Mouse (Mus musculus) kidney, embryonic 15.5 days (tissue): ENCODE measurements around the gene Nhs. TPM values are rescaled to one million over a fixed set of nuclear protein-coding genes. Genes with fewer than 3 reads are reported as not detected.

Experiments
- ATAC-seq: fragments of 200-750 bp; cut with Nextera tagmentation; replicated peaks from 2 replicates; pipeline ENCODE4 v1.8.0; 2017; ENCODE audit warnings: moderate TSS enrichment; ENCODE audit not compliant: low FRiP score
- H3K27ac ChIP-seq: fragments of 300-500 bp; sonication (generic); 2 replicates; pipeline ENCODE4 v1.5.1; 2015; ENCODE audit warnings: mild to moderate bottlenecking, inconsistent platforms
- H3K27me3 ChIP-seq: fragments of 300-500 bp; sonication (generic); 2 replicates; pipeline ENCODE4 v1.6.1; 2015; ENCODE audit warnings: inconsistent platforms
- H3K36me3 ChIP-seq: fragments of 300-500 bp; sonication (generic); 2 replicates; pipeline ENCODE4 v1.6.1; 2015; ENCODE audit warnings: inconsistent platforms
- H3K4me1 ChIP-seq: fragments of 300-500 bp; sonication (generic); 2 replicates; pipeline ENCODE4 v1.6.1; 2015; ENCODE audit warnings: inconsistent platforms
- H3K4me2 ChIP-seq: fragments of 300-500 bp; sonication (generic); 2 replicates; pipeline ENCODE4 v1.6.1; 2015; ENCODE audit warnings: moderate library complexity, mild to moderate bottlenecking, inconsistent platforms
- H3K4me3 ChIP-seq: fragments of 300-500 bp; sonication (generic); replicated peaks from 2 replicates; pipeline ENCODE4 v1.5.1; 2015; ENCODE audit warnings: mild to moderate bottlenecking, inconsistent platforms
- H3K9ac ChIP-seq: fragments of 300-500 bp; sonication (generic); 2 replicates; pipeline ENCODE4 v1.6.1; 2015; ENCODE audit warnings: mild to moderate bottlenecking, inconsistent platforms
- H3K9me3 ChIP-seq: fragments of 300-500 bp; sonication (generic); replicated peaks from 2 replicates; pipeline ENCODE4 v1.6.1; 2016; ENCODE audit warnings: inconsistent platforms
- WGBS: fragments of 180-500 bp; shearing (Covaris S2); methylation state at CpG from one replicate; pipeline ENCODE4 v1.1.7; 2015; ENCODE audit warnings: mixed read lengths; 5-methylcytosine and 5-hydroxymethylcytosine counted together
- polyA plus RNA-seq: library from polyadenylated mRNA; unstranded; fragments of >200 nt; fragmentation: Nextera tagmentation; extraction: Ambion mirVana; gene quantifications from 2 replicates; pipeline ENCODE4 v1.2.1, GENCODE M21; 2015

Nhs gene
- polyA plus RNA-seq: 2.8 and 3.1 TPM in 2 replicates

DNA sequence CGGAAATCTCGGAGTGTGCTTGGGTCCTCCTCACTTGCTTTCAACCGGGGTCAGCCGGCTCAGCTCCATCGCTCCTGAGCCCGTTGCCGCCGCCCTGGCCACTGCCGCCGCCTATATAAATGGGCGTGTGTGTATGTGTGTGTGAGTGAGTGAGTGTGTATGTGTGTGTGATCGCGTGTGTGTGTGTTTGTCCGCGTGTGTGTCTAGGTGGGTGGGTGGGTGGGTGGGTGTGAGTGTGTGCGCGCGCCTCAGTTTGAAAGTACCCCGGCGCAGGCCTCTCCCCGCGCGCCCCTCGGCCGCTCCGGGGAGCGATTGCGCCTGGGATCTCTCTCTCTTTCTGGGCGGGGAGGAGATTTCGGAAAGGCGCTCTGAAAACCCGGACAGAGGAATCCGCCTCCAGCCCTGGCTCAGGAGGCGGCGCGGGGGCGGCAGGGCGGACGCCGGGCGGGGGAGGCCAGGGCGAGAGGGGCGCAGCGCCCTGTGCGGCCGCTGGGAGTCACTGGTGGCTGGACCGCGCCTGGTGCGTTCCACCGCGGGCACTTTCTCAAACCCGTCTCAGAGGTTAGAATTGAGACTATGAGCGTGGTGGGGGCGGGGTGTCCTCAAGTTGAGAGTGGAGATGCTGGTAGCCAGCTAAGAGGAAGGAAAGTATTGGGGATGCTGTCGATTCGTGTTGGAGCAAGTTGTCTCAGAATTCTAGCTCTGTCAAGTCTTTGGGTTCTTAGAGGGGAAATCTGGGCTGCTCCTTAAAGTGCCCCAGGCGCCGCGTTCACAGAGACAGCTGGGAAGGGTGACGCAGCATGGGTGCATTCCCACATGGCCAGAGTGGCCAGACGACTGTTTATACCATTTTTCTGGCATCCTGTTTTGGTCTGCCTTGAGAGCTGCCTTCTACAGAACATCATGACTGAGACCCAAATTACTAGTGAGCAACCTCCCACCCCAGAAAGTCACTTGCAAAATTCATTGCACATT is at the start of gene Nhs:
Nhs (minus strand) TSS at position 94 of the 975 bp plus-strand sequence.
- ATAC-seq: peak; percentile 93
- peak within 1 kb of the TSS; percentile 78 for H3K4me2 ChIP-seq
- peak within 1 kb of the TSS; percentile 54 for H3K27ac ChIP-seq
- 25% methylated on average over 59 of the region's 61 CpGs for WGBS
- peaks cover 56% of the 10 kb centered on the region for H3K27me3 ChIP-seq
- no peaks in the 10 kb centered on the region for H3K9me3 ChIP-seq
- H3K4me3 ChIP-seq: peak within 1 kb of the TSS; percentile 64
- H3K4me1 ChIP-seq: peaks cover 4% of the 10 kb centered on the region; the same call in 1 of the 2 replicates
- H3K36me3 ChIP-seq: no peaks in the 10 kb centered on the region
- peak within 1 kb of the TSS; percentile 63 for H3K9ac ChIP-seq

GRCm38 (mm10) chrX:162206350-162206884 is 46.9 kb upstream of the Nhs start:
- no peak overlapping the region for H3K9ac ChIP-seq
- H3K4me2 ChIP-seq: no peak overlapping the region
- no peaks in the 10 kb centered on the region for H3K4me1 ChIP-seq
- H3K4me3 ChIP-seq: no peak overlapping the region
- no peak overlapping the region for H3K27ac ChIP-seq
- ATAC-seq: no peak
- no peaks in the 10 kb centered on the region for H3K36me3 ChIP-seq
- no peaks in the 10 kb centered on the region for H3K9me3 ChIP-seq
- peaks cover 26% of the 10 kb centered on the region for H3K27me3 ChIP-seq
- WGBS: 81% methylated on average over 2 of the region's 2 CpGs

DNA sequence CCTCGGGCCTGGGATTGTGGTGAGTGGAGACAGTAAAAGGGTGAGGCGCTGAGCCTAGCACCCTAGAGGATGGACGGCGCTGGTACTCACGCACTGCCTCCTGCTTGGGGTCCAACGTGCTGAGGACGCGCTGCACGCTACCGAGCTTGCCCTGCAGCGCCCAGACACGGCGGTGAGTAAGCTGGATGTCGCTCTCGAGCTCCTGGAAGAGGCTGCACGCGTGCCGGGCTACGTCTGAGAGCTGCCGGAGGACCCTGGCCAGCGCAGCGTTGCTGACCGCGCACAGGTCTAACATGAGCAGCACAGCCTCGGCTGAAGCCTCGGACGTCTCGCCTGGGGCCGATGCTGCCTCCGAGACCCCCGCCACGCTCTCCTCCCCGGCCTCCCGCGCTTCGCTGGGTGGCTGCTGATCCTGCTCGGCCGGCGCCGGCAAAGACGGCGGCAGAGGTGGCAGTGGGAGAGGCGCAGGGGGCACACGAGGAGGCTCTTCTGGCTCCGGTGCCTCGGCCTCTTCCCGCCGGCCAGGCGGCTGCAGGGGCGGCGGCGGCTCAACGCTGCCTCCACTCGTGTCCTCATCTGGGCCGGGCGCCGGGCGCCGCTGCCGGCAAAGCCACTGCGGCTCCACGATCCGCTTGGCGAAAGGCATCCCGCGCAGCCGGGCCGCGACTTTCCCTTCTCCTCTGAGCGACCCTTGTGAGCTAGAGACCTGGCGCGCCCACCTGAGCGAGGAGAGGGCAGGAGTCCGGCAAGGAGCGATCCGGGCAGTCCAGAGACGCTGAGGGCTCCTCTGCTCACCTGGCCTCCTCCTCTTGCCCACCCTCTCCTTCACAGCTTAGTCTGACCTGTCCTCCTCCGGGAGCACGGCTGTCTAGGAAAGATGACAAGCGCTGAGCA is 540 bp downstream of the Nhs start:
- H3K4me3 ChIP-seq: peak overlapping the region; percentile 64
- 20% methylated on average over 68 of the region's 80 CpGs for WGBS
- no peaks in the 10 kb centered on the region for H3K9me3 ChIP-seq
- H3K4me1 ChIP-seq: peaks cover 4% of the 10 kb centered on the region; the same call in 1 of the 2 replicates
- peaks cover 61% of the 10 kb centered on the region for H3K27me3 ChIP-seq
- peak overlapping the region; percentile 78 for H3K4me2 ChIP-seq
- no peaks in the 10 kb centered on the region for H3K36me3 ChIP-seq
- ATAC-seq: peak; percentile 62
- peak overlapping the region; percentile 54 for H3K27ac ChIP-seq
- peak overlapping the region; percentile 63 for H3K9ac ChIP-seq

DNA sequence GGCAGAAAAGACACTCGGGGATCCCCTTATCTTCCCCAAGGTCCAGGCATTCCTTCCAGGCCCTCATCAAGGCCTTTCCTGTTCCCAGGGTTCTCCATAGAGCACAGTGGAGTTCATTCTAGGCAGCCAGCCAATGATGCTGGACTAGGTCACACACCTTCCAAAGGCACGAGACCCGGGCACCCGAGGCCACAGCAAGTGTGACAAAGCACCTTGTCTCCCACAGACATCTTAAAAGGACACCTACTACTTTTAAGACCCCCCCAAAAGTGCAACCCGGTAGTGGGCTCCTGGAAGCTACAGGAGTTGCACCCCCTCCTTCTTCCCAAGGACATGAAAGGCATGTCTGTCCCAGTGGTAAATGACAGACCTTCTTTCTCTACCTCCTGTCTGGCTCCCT is 1.4 kb downstream of the Nhs start:
- Histone ChIP-seq H3K4me1 (peaks cover 4% of the 10 kb centered on the region; the same call in 1 of the 2 replicates), H3K9me3 (no peaks in the 10 kb centered on the region), H3K4me2 (peak overlapping the region; percentile 78), H3K27ac (no peak overlapping the region), H3K9ac (peak overlapping the region; percentile 63), H3K4me3 (peak overlapping the region; percentile 64), H3K36me3 (no peaks in the 10 kb centered on the region), H3K27me3 (peaks cover 63% of the 10 kb centered on the region)
- no peak for ATAC-seq
- WGBS: 51% methylated on average over 5 of the region's 5 CpGs

GRCm38 (mm10) chrX:162137807-162138206 is 21.7 kb downstream of the Nhs start:
- Histone ChIP-seq H3K4me2 (no peak overlapping the region), H3K4me3 (no peak overlapping the region), H3K27ac (no peak overlapping the region), H3K4me1 (no peaks in the 10 kb centered on the region), H3K9me3 (no peaks in the 10 kb centered on the region), H3K9ac (no peak overlapping the region), H3K27me3 (peaks cover 47% of the 10 kb centered on the region), H3K36me3 (no peaks in the 10 kb centered on the region)
- ATAC-seq: peak; percentile 77
- 49% methylated on average over 2 of the region's 2 CpGs for WGBS

DNA sequence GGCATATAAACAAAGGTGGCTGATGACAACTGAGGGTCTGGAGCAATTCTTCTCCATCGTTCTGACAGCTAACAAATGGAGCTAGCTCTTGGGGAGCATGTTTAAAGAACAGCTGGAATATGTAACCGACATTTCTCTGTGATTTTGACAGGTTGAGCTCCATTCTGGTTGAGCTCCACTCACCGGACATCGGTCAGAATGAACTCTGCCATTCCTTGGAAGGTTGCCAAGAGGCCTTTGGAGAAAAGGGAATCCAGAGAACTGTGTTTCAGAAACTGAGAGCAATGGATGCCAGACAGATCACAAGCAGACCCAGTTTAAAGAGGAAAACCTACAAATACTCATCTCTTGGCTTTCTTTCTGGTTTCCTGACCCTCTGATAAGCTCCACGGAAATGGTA is 46.3 kb downstream of the Nhs start:
- WGBS: 51% methylated on average over 5 of the region's 5 CpGs
- no peak for ATAC-seq

DNA sequence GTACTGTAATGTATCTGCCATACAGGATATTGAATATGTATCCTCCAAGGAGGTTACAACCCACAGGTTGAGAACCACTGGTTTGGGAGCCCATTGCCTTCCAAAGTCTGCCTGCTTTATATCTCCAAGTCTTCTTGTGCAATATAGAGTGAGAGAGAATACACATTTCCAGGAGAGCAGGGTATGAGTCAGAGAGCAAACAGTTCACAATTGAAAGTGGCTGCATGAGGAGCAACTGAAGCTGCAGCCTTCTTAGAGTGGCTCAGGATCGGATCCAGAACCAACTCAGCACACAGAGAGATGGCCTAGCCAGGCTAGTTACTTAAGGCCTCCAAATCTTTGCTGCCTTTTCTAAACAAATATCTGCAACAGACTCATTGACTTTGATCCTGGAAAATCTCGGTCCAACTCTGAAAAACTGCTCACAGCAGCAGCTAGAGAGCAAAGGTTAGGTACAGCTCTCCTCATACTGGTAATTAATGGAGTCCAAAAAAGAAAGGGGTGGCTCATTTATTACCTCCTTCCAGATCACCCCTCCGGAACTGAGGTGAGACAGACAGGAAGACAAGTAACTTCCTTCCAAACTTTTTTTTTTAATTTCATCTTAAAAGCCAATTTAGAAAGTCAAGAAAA is 56.6 kb downstream of the Nhs start:
- no peak overlapping the region for H3K4me2 ChIP-seq
- no peaks in the 10 kb centered on the region for H3K4me1 ChIP-seq
- H3K27ac ChIP-seq: no peak overlapping the region
- H3K9ac ChIP-seq: no peak overlapping the region
- no peaks in the 10 kb centered on the region for H3K9me3 ChIP-seq
- WGBS: 46% methylated on average over 3 of the region's 3 CpGs
- no peaks in the 10 kb centered on the region for H3K36me3 ChIP-seq
- ATAC-seq: no peak
- H3K4me3 ChIP-seq: no peak overlapping the region
- peaks cover 74% of the 10 kb centered on the region for H3K27me3 ChIP-seq

More for the DNA sequence above, 46.3 kb downstream of the Nhs start:
- no peak overlapping the region for H3K4me3 ChIP-seq
- peaks cover 55% of the 10 kb centered on the region for H3K27me3 ChIP-seq
- no peak overlapping the region for H3K4me2 ChIP-seq
- H3K9ac ChIP-seq: no peak overlapping the region
- H3K4me1 ChIP-seq: no peaks in the 10 kb centered on the region
- no peaks in the 10 kb centered on the region for H3K36me3 ChIP-seq
- H3K27ac ChIP-seq: no peak overlapping the region
- no peaks in the 10 kb centered on the region for H3K9me3 ChIP-seq

DNA sequence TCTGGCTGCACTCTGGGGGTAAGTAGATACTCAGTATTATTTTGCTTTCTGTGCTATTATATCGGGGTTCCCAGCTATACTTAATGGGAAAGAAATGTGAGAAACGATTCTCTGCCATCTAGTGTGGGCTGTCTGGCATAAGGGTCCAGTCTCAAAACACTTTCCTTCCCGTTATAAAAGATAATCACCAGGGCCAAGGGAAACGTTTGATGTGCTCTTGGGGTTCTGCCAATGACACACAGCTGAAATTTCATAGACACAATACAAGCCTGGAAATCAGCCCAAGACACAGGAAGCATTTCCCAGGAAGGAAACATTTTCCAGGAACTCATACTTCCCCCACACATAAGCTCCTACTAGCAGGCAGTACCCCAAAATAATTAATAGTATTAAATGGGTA is 61.2 kb downstream of the Nhs start:
- Histone ChIP-seq H3K9ac (no peak overlapping the region), H3K4me1 (no peaks in the 10 kb centered on the region), H3K27me3 (peaks cover 64% of the 10 kb centered on the region), H3K27ac (no peak overlapping the region), H3K36me3 (no peaks in the 10 kb centered on the region), H3K4me2 (no peak overlapping the region), H3K9me3 (no peaks in the 10 kb centered on the region), H3K4me3 (no peak overlapping the region)
- no peak for ATAC-seq
- 40% methylated on average over 4 of the region's 4 CpGs for WGBS

- WGBS: 85% methylated on average over 4 of the region's 4 CpGs
- Histone ChIP-seq H3K36me3 (no peaks in the 10 kb centered on the region), H3K9me3 (no peaks in the 10 kb centered on the region), H3K9ac (no peak overlapping the region), H3K4me3 (no peak overlapping the region), H3K27me3 (peaks cover 47% of the 10 kb centered on the region), H3K4me2 (no peak overlapping the region), H3K4me1 (peaks cover 3% of the 10 kb centered on the region; the same call in 1 of the 2 replicates), H3K27ac (no peak overlapping the region)
- ATAC-seq: no peak
Measured at GRCm38 (mm10) chrX:162087291-162087690, 72.2 kb downstream of the Nhs start.

DNA sequence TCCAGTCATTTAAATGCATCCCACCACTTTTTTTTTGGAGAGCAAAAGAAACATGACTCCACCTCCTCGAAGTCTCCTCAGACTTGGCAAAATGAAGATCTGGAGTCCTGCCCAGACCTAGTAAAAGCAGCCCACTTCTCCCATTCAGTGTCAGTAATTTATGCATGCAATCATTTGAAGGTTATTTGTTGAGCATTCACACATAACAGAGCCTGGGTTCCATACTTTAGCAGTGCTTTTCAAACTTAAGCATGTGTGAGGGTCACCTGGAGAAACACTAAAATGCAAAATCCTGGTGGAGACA is 73.7 kb downstream of the Nhs start:
- no peaks in the 10 kb centered on the region for H3K9me3 ChIP-seq
- H3K4me1 ChIP-seq: peaks cover 3% of the 10 kb centered on the region; the same call in 1 of the 2 replicates
- no peak for ATAC-seq
- H3K36me3 ChIP-seq: no peaks in the 10 kb centered on the region
- no peak overlapping the region for H3K9ac ChIP-seq
- 41% methylated on average over 1 of the region's 1 CpGs for WGBS
- H3K27me3 ChIP-seq: peaks cover 53% of the 10 kb centered on the region
- H3K4me2 ChIP-seq: no peak overlapping the region
- H3K27ac ChIP-seq: 0 out of 2 replicates have a peak overlapping the region, but pooled peaks have one; percentile 27
- H3K4me3 ChIP-seq: no peak overlapping the region
